In the genomic region with DNA sequence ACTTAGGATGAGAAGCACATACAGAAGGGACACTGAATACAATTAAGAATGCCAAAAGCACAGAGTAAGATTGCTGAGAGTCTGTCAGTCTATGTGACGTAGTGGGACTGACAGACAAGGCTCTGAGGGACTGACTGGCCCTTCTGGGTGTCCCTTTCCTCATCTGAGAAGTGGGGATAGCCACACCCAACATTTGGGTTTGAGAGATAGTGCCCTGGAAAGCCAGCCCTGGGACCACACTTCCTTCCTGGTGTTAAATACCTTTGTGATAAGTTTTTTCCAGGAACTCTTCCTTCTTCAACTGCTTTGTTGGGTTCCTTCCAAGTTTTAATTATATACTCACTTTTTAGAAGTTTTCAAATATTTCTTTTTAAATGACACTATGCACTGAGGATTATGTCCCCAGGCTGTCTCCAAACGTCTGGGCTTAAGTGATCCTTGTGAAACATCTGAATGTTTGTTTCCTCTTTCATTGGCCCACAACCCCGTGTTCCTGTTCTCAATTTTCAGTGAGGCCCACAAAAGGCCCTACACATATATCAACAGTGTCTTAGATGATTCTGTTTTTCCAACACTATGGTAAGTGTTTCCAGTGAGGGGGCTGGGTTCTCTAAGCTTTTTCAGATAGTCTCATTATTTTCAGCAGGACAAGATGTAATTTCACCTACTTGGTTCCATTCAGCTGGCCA, we compare ENCODE assay signal across 1 mouse cellular context.
TF ChIP-seq lines count a peak whose summit lies in the region.

No protein-coding gene starts in this region.

TF ChIP-seq in CH12.LX, 34 proteins besides CTCF, POLR2A, EP300 and RAD21 (continued from another document):
- TF ChIP-seq MEF2A (IDR thresholded peaks at IDR 0.05; ENCODE audit: borderline replicate concordance, low read depth, low read length) = no peak
- no peak for TF ChIP-seq SMC3 (IDR thresholded peaks at IDR 0.05; ENCODE audit: low read depth, low read length)
- no peak for TF ChIP-seq NELFE (IDR thresholded peaks at IDR 0.05; ENCODE audit: low read depth, low read length)
